Mouse (Mus musculus) stomach, postnatal 0 days (tissue): Measurements from ENCODE around the gene Slc8a2.

Experiments
- CTCF ChIP-seq: IDR thresholded peaks from 2 replicates; pipeline ENCODE4 v1.5.1; 2016; ENCODE audit warnings: antibody characterized with exemption, low read depth, mild to moderate bottlenecking, moderate library complexity
- EP300 ChIP-seq: optimal IDR thresholded peaks from 2 replicates; pipeline ENCODE3; 2016; ENCODE audit warnings: antibody characterized with exemption

GRCm38 (mm10) chr7:16156105-16156714, 26.6 kb downstream of the Slc8a2 start:
- TF ChIP-seq CTCF (no peak), EP300 (no peak)
